Mouse (Mus musculus) lung, adult 2 months (tissue): ENCODE measurements around the gene Kank1.

ENCODE experiments used
- CTCF ChIP-seq: fragments of 200-500 bp; IDR thresholded peaks from 2 replicates; pipeline ENCODE4 v1.5.1; 2011; ENCODE audit warnings: mild to moderate bottlenecking, low read length, control low read depth; ENCODE audit not compliant: insufficient read depth
- POLR2A ChIP-seq: fragments of 200-500 bp; IDR thresholded peaks from 2 replicates; pipeline ENCODE4 v1.6.1; 2011; ENCODE audit warnings: low read depth, mild to moderate bottlenecking, control low read depth, low read length, borderline replicate concordance; ENCODE audit errors: extremely low read depth

DNA sequence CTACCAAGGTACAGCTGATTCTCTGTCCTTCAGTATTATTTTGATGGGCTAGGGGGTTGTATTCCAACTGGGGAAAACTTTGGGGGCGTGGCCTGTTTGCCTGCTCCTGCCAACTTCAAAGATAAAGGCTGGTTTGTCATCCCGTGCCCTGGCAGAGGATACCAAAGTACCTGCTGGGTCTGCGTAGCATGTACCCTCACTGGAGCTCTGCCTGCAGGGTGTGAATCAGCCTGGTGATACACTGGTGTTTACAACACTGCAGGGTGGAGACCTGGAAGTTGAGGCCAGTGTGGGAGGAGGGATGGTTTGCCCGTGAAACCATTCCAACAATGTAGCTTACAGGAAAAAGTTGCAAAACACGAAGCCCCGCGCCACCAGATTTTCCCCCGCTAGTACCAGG is 149.2 kb downstream of the Kank1 start:
- no peak for TF ChIP-seq CTCF
- TF ChIP-seq POLR2A = no peak
